Mouse (Mus musculus) CH12.LX (cell line): Measurements from ENCODE around the gene Golph3. TPM values are rescaled to one million over a fixed set of nuclear protein-coding genes. Genes with fewer than 3 reads are reported as not detected.

Source experiments
- DNase-seq: peaks from one replicate; pipeline ENCODE4 v3.0.0-alpha.2; 2013; ENCODE audit errors: extremely low read depth
- H3K27ac ChIP-seq: 2 replicates; pipeline ENCODE4 v1.5.1; 2012; ENCODE audit warnings: low read depth, mild to moderate bottlenecking, control low read depth, moderate library complexity; ENCODE audit not compliant: insufficient read depth
- H3K27me3 ChIP-seq: replicated peaks from 2 replicates; pipeline ENCODE3; 2012; ENCODE audit warnings: inconsistent platforms
- H3K36me3 ChIP-seq, 2 experiments: replicated peaks in 1 of 2; 2 replicates each; pipeline versions ENCODE3 to v1.6.1; 2012; ENCODE audit warnings: inconsistent platforms in 1 of 2, low read length in 1 of 2, mild to moderate bottlenecking in 1 of 2, mixed read lengths in 1 of 2, moderate library complexity in 1 of 2; ENCODE audit not compliant: control insufficient read depth in 1 of 2, insufficient read depth in 1 of 2
- H3K4me1 ChIP-seq, 2 experiments: 2 replicates each; pipeline ENCODE4 v1.6.1; 2012; ENCODE audit warnings: inconsistent platforms in 1 of 2, moderate library complexity in 1 of 2; ENCODE audit not compliant: insufficient read depth in 2 of 2, control insufficient read depth in 1 of 2
- H3K4me2 ChIP-seq: 2 replicates; pipeline ENCODE4 v1.6.1; 2012; ENCODE audit warnings: low read depth, mild to moderate bottlenecking, control low read depth; ENCODE audit not compliant: poor library complexity, insufficient read depth, severe bottlenecking
- H3K4me3 ChIP-seq, 3 experiments: fragments of 150-350 bp in 1 of 3; sonication (generic) in 1 of 3; replicated peaks in 1 of 3; 2 replicates each; pipeline versions ENCODE3 to v1.5.1; 2011 to 2012; ENCODE audit warnings: low read depth in 2 of 3, low read length in 2 of 3, mild to moderate bottlenecking in 2 of 3, moderate library complexity in 2 of 3, control low read depth in 1 of 3, improper control_type of control experiment in 1 of 3, inconsistent platforms in 1 of 3, mixed read lengths in 1 of 3; ENCODE audit not compliant: poor library complexity in 1 of 3
- H3K79me2 ChIP-seq: replicated peaks from 2 replicates; pipeline ENCODE4 v1.6.1; 2012; ENCODE audit warnings: mild to moderate bottlenecking, moderate library complexity; ENCODE audit not compliant: control insufficient read depth, poor library complexity, insufficient read depth, severe bottlenecking; ENCODE audit errors: extremely low read depth
- H3K9ac ChIP-seq: 2 replicates; pipeline ENCODE4 v1.6.1; 2012; ENCODE audit warnings: low read depth, mild to moderate bottlenecking, control low read depth, moderate library complexity; ENCODE audit not compliant: insufficient read depth
- H3K9me3 ChIP-seq: replicated peaks from 2 replicates; pipeline ENCODE3; 2012; ENCODE audit warnings: low read length, inconsistent platforms, mixed read lengths
- BHLHE40 ChIP-seq: IDR thresholded peaks from 2 replicates; pipeline ENCODE4 v1.6.1; 2011; ENCODE audit warnings: mild to moderate bottlenecking, low read depth, low read length, improper control_type of control experiment
- CHD1 ChIP-seq: IDR thresholded peaks from 2 replicates; pipeline ENCODE4 v1.6.1; 2012; ENCODE audit warnings: low read depth, low read length, improper control_type of control experiment, inconsistent platforms
- CHD2 ChIP-seq: IDR thresholded peaks from 2 replicates; pipeline ENCODE4 v1.6.1; 2011; ENCODE audit warnings: low read length, improper control_type of control experiment
- CTCF ChIP-seq, 2 experiments: IDR thresholded peaks in 1 of 2; conservative IDR thresholded peaks in 1 of 2; 2 replicates each; pipeline ENCODE4 v1.5.1; 2011 to 2012; ENCODE audit warnings: low read depth in 2 of 2, low read length in 2 of 2, improper control_type of control experiment in 1 of 2, inconsistent platforms in 1 of 2, mild to moderate bottlenecking in 1 of 2, moderate library complexity in 1 of 2
- E2F4 ChIP-seq: IDR thresholded peaks from 2 replicates; pipeline ENCODE4 v1.6.1; 2011; ENCODE audit warnings: low read depth, low read length, improper control_type of control experiment; ENCODE audit not compliant: insufficient replicate concordance
- EP300 ChIP-seq: IDR thresholded peaks from 2 replicates; pipeline ENCODE4 v1.6.1; 2011; ENCODE audit warnings: low read length, improper control_type of control experiment
- ETS1 ChIP-seq: conservative IDR thresholded peaks from 2 replicates; pipeline ENCODE4 v1.6.1; 2012; ENCODE audit warnings: low read depth, mild to moderate bottlenecking, inconsistent platforms, low read length, improper control_type of control experiment, moderate library complexity
- GABPA ChIP-seq: IDR thresholded peaks from 2 replicates; pipeline ENCODE4 v1.6.1; 2012; ENCODE audit warnings: low read depth, low read length, improper control_type of control experiment, inconsistent platforms; ENCODE audit not compliant: insufficient replicate concordance
- HCFC1 ChIP-seq: IDR thresholded peaks from 2 replicates; pipeline ENCODE4 v1.6.1; 2012; ENCODE audit warnings: low read depth, mild to moderate bottlenecking, inconsistent platforms, low read length, improper control_type of control experiment
- IRF4 ChIP-seq: IDR thresholded peaks from 2 replicates; pipeline ENCODE4 v1.6.1; 2014; ENCODE audit warnings: low read depth, mild to moderate bottlenecking, inconsistent platforms, low read length, improper control_type of control experiment
- JUND ChIP-seq: conservative IDR thresholded peaks from 2 replicates; pipeline ENCODE4 v1.6.1; 2011; ENCODE audit warnings: low read depth, low read length, improper control_type of control experiment
- KAT2A ChIP-seq: IDR thresholded peaks from 2 replicates; pipeline ENCODE4 v1.6.1; 2012; ENCODE audit warnings: low read length, improper control_type of control experiment, inconsistent platforms; ENCODE audit not compliant: insufficient replicate concordance
- MAFK ChIP-seq: IDR thresholded peaks from 2 replicates; pipeline ENCODE4 v1.6.1; 2011; ENCODE audit warnings: low read length, improper control_type of control experiment; ENCODE audit not compliant: insufficient replicate concordance
- MAX ChIP-seq: IDR thresholded peaks from 2 replicates; pipeline ENCODE4 v1.6.1; 2011; ENCODE audit warnings: low read length, improper control_type of control experiment
- MXI1 ChIP-seq: IDR thresholded peaks from 2 replicates; pipeline ENCODE4 v1.6.1; 2011; ENCODE audit warnings: mild to moderate bottlenecking, low read depth, low read length, improper control_type of control experiment
- MYC ChIP-seq: IDR thresholded peaks from 2 replicates; pipeline ENCODE4 v1.6.1; 2011; ENCODE audit warnings: low read depth, mild to moderate bottlenecking, improper control_type of control experiment, low read length
- NELFE ChIP-seq: IDR thresholded peaks from 2 replicates; pipeline ENCODE4 v1.6.1; 2011; ENCODE audit warnings: low read depth, low read length, improper control_type of control experiment
- POLR2A ChIP-seq: IDR thresholded peaks from 2 replicates; pipeline ENCODE4 v1.6.1; 2011; ENCODE audit warnings: low read depth, mild to moderate bottlenecking, improper control_type of control experiment, low read length
- POLR2AphosphoS2 ChIP-seq: IDR thresholded peaks from 2 replicates; pipeline ENCODE4 v1.6.1; 2011; ENCODE audit warnings: low read depth, low read length, improper control_type of control experiment
- RAD21 ChIP-seq: IDR thresholded peaks from 2 replicates; pipeline ENCODE4 v1.6.1; 2011; ENCODE audit warnings: low read depth, mild to moderate bottlenecking, low read length, improper control_type of control experiment, moderate library complexity
- RCOR1 ChIP-seq: conservative IDR thresholded peaks from 2 replicates; pipeline ENCODE4 v1.6.1; 2012; ENCODE audit warnings: low read depth, mild to moderate bottlenecking, inconsistent platforms, low read length, improper control_type of control experiment
- SIN3A ChIP-seq: IDR thresholded peaks from 2 replicates; pipeline ENCODE4 v1.6.1; 2012; ENCODE audit warnings: low read length, improper control_type of control experiment, inconsistent platforms
- SMC3 ChIP-seq: IDR thresholded peaks from 2 replicates; pipeline ENCODE4 v1.6.1; 2011; ENCODE audit warnings: low read depth, low read length, improper control_type of control experiment
- TBP ChIP-seq: conservative IDR thresholded peaks from 2 replicates; pipeline ENCODE4 v1.6.1; 2011; ENCODE audit warnings: low read depth, low read length, improper control_type of control experiment
- USF1 ChIP-seq: IDR thresholded peaks from 2 replicates; pipeline ENCODE4 v1.6.1; 2014; ENCODE audit warnings: low read depth, mild to moderate bottlenecking, inconsistent platforms, low read length, improper control_type of control experiment
- USF2 ChIP-seq: conservative IDR thresholded peaks from 2 replicates; pipeline ENCODE4 v1.6.1; 2011; ENCODE audit warnings: low read depth, low read length, improper control_type of control experiment
- ZKSCAN1 ChIP-seq: IDR thresholded peaks from 2 replicates; pipeline ENCODE4 v1.6.1; 2012; ENCODE audit warnings: low read depth, inconsistent platforms, low read length, improper control_type of control experiment, borderline replicate concordance
- dilution Hi-C: fragments of 300-500 bp; cut with MboI; formaldehyde crosslinking; loops from 2 replicates; pipeline ENCODE4 v1.14.3; 2020; ENCODE audit warnings: low sequenced_read_pairs; ENCODE audit not compliant: extremely low pct_unique_long_range_greater_than_20kb, extremely low pct_ligation_motif_present
- in situ Hi-C: fragments of 300-500 bp; cut with MboI; formaldehyde crosslinking; loops from 3 replicates; pipeline ENCODE4 v1.14.3; 2019; ENCODE audit warnings: low sequenced_read_pairs, low pct_ligation_motif_present, low pct_unique_long_range_greater_than_20kb, mixed read lengths
- polyA plus RNA-seq: library from polyadenylated mRNA; unstranded; fragments of >175 nt; gene quantifications from 2 replicates; pipeline ENCODE4 v1.2.1, GENCODE M21; 2012; ENCODE audit warnings: low read depth; ENCODE audit not compliant: insufficient read length
- total RNA-seq, 2 experiments: library from RNA; depleted of rRNA; stranded (reverse); fragments of 300-350 nt in 1 of 2; fragments of >200 nt in 1 of 2; gene quantifications; 2 replicates each; pipeline ENCODE4 v1.2.3; 2012 to 2014

Gene Golph3
- total and polyA plus RNA-seq, 3 experiments: 67.2 to 208 (median 97.2) TPM

DNA sequence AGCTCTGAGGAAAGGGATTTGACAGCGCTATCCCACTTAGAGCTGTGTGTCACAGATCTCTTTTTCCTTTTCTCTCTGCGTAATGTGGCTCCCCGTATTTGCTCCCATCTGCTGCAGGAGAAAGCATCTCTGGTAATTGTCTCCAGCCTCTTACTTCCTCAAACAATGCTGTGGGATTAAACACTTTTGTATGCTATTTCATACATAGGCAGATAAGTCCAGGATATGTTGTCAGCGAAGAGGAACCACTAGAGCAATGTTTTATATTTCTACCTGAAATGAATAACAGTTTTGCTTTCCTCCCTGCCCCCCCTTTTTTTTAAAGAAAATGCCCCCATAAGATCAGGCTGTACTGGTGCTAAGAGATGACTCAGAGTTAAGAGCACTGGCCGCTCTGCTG, 12.7 kb upstream of the Golph3 start:
- Histone ChIP-seq H3K4me1 (peaks cover 9 to 19% of the 10 kb centered on the region in 2 experiments), H3K36me3 (no peaks in the 10 kb centered on the region), H3K79me2 (no peaks in the 10 kb centered on the region), H3K27ac (no peak overlapping the region), H3K9ac (no peak overlapping the region), H3K4me2 (no peak overlapping the region), H3K4me3 (no peak overlapping the region), H3K9me3 (peaks cover 4% of the 10 kb centered on the region), H3K27me3 (no peaks in the 10 kb centered on the region)
- in situ Hi-C loops: no loop called here
- DNase-seq: no peak
- dilution Hi-C loops: no loop called here
- TF ChIP-seq RCOR1: no peak
- no peak for TF ChIP-seq BHLHE40
- no peak for TF ChIP-seq CTCF (conservative IDR thresholded peaks at IDR 0.05 in 1 of 2, IDR thresholded peaks at IDR 0.05 in 1 of 2; ENCODE audit: low read depth in 2 of 2, low read length in 2 of 2)
- TF ChIP-seq EP300: no peak
- TF ChIP-seq E2F4: no peak
- TF ChIP-seq NELFE: no peak
- TF ChIP-seq POLR2AphosphoS2: no peak
- no peak for TF ChIP-seq ETS1
- TF ChIP-seq USF2: no peak
- no peak for TF ChIP-seq RAD21
- no peak for TF ChIP-seq HCFC1
- TF ChIP-seq IRF4: no peak
- TF ChIP-seq ZKSCAN1: no peak

DNA sequence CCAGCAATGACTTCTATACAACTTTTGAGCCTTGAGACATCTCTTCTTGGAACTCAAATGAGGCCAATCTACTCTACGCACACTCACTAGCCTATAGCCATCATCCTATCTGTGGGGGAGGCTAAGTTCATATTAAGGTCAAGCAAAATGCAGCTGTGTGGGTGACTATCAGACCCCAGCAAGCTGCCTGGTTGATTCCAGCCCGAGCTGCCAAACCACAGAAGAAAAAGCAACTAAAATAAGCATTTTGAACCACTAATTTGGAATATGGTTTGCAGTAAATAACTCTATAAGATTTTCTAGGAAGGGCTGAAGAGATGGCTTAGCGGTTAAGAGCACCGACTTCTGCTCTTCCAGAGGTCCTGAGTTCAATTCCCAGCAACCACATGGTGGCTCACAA, 10.6 kb upstream of the Golph3 start:
- TF ChIP-seq E2F4 (no peak), CHD2 (no peak), USF1 (no peak), MAX (no peak), CHD1 (no peak), MXI1 (no peak), RCOR1 (no peak), IRF4 (no peak), JUND (no peak), GABPA (no peak), SMC3 (no peak), TBP (no peak), MAFK (no peak), USF2 (no peak), POLR2A (no peak), BHLHE40 (no peak), SIN3A (no peak), KAT2A (no peak), CTCF (conservative IDR thresholded peaks at IDR 0.05 in 1 of 2, IDR thresholded peaks at IDR 0.05 in 1 of 2; ENCODE audit: low read depth in 2 of 2, low read length in 2 of 2) (no peak), MYC (no peak)
- dilution Hi-C loops: no loop called here
- Histone ChIP-seq H3K4me1 (peaks cover 9 to 19% of the 10 kb centered on the region in 2 experiments), H3K4me2 (no peak overlapping the region), H3K27me3 (no peaks in the 10 kb centered on the region), H3K4me3 (no peak overlapping the region), H3K27ac (no peak overlapping the region), H3K9me3 (peaks cover under 1% of the 10 kb centered on the region), H3K9ac (no peak overlapping the region), H3K79me2 (no peaks in the 10 kb centered on the region), H3K36me3 (no peaks in the 10 kb centered on the region)
- in situ Hi-C loops: no loop called here
- no peak for DNase-seq
